Mouse (Mus musculus) thymus, postnatal 10 days (tissue): ENCODE data around the gene Gpr15.
A peak's percentile ranks its signal among the peaks of the same experiment; 100 is the strongest.

ENCODE experiments used
- DNase-seq, 2 experiments: peaks; one replicate each; pipeline ENCODE4 v3.0.0; 2021; ENCODE audit warnings: low spot score in 2 of 2

The Gpr15 gene

DNA sequence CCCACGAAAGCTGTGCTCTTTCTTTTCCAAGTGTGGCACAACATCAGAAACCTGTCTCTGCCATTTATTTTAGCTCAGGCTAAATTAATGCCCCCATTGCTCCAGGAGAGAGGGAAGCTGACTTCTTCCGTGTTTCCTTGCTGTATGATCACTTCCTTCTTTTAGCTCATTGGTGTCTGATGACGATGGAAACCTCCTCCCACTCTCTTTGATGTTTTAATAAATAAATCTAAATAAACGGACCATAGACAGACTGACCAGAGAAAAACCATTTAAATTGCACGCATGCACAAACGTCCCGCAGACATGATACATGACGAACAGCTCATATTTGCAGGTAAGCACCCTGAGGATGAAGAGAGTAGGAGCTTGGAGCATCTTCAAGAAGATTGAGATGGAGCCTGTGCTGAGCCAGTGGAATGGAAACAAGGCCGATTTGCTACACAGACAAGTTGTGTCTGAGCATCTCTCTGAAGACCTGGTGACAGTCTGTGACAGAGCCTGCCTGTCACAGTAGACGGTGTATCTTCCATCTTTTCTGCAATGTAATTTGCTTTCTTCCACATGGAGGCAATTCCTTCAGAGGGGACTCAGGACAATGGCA is 16.4 kb downstream of the Gpr15 start:
- no peak for DNase-seq

DNA sequence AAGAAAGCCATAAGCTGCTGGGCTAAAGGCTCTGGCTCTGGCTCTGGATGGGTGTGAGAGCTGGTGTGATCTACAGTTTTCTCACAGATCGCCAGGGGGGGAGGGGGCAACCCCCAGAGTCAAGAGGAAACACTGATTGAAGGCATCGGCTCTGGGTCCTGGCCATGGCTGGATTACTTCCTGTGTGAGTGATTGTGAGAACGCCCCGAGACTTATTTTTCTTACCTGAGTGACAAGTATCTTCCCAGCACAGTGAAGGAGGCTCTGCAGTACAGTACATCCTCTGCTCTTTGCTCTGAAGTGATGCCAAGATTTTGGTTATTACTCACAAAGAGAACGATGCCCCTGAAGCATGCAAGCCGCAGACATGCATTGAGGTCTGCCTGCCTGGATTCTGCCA is 17.1 kb downstream of the Gpr15 start:
- DNase-seq: no peak

DNA sequence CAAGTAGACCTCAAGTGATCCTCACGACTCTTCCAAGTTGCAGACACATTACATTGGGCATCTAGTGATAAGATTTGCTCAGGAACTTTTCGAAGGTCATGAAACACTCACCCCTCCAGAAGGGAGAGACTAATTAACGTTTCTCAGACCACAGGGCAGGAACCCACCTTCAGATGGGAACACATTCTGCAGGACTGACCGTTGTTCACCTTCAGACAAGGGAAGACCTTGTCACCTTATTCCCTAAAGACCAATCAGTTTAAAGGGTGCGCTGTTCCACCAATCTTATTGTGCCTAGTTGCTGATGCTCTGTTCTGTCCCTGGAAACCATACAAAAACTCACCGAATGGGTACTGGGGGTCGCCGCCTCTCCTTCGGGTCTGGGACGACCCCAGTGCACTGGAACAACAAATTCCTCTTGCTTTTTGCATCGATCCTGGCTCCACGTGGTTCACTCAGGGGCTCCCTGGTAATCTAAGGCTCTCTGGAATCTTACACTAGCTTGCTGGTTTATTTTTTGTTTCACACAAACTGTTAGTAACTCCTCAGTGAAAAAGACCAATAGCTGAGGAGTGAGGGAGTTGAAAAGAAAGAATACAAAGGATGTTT is 17.9 kb downstream of the Gpr15 start:
- DNase-seq: no peak

DNA sequence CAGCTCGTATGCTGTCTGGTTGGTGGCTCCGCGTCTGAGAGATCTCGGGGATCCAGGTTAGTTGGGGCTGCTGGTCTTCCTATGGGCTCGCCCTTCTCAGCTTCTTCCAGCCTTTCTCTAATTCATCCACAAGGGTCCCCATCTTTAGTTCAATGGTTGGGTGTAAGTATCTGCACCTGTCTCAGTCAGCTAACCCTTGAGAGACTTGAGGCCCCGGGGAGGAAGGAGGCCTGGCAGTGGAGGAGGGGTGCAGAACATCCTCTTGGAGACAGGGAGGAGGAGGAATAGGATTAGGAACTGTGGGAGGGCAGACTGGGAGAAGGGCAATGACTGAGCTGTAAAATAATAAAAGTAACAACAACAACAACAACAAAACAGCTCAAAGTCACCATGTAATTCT is 18.7 kb downstream of the Gpr15 start:
- DNase-seq: no peak

DNA sequence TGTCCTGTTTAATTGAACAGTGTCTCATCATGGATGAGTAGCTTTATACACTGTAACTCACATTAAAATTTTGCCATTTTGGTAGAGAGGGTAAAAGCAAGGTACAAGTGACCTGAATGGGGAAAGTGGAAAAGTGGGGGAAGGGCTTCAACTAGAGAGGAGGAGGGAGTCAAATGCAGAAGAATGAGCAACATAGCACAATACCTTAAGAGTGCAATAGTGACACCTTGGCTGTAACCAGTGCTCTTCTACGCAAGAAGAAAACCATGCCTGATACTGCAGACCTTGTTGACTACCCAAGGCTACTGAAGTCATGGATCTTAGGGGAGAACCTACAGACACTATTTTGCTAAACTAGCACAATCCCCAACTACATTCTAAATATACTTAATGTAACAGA is 21.6 kb downstream of the Gpr15 start:
- no peak for DNase-seq

DNA sequence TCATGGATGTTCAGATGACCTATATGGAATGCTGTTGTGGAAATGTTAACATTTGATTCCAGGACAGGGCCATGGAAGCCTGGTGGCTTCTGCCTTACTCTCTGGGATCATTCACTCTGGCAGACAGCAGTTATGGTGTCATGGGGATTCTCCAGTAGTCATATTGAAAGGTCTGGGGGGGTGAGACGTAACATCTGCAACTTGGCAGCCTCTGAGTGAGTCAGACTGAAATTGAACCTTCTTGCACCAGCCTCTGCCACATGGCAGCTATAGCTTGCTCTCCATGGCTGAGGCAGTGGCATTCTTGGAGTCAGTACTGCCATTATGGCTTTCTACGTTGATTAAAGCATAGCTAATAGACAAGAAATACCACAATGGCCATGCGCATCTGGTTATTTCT is 22.1 kb downstream of the Gpr15 start:
- DNase-seq: no peak

DNA sequence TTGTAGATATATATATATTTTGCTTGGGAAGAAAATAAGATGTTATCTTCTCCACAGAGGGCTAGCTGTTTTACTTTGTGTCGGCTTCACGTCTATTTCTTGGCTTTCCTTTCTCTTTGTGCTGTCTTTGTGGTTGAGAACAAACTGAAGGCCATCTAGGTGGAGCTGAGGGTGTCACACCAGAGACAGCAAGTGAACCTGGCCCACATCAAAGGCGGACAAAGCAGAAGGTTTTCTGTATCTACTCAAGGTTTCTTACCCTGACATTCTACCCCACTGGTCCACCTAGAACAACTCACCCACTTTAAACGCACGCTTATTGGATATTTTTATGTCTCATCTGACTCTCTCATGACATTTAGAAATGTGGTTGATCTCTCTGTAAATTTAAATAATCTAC is 24.8 kb downstream of the Gpr15 start:
- no peak for DNase-seq

DNA sequence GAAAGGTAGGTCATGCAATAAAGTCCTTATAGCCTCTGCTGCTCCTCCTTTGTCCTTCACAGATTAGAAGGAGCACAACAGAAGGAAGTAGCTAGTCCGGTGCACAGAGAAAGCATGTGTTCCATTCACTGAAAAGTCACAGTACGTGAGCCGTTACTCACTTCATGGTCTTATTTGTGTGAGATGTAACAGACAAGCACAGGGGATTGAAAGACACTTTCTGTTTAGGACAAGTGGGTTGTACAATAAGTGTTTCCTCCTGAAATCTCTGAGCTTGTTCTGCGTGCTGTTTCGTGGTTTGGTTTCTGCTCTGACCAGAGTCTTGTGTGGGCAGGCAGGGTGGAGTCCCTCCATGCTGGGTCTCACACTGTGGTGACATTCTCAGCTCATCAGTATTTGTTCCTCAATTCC is 28.5 kb downstream of the Gpr15 start:
- no peak for DNase-seq

DNA sequence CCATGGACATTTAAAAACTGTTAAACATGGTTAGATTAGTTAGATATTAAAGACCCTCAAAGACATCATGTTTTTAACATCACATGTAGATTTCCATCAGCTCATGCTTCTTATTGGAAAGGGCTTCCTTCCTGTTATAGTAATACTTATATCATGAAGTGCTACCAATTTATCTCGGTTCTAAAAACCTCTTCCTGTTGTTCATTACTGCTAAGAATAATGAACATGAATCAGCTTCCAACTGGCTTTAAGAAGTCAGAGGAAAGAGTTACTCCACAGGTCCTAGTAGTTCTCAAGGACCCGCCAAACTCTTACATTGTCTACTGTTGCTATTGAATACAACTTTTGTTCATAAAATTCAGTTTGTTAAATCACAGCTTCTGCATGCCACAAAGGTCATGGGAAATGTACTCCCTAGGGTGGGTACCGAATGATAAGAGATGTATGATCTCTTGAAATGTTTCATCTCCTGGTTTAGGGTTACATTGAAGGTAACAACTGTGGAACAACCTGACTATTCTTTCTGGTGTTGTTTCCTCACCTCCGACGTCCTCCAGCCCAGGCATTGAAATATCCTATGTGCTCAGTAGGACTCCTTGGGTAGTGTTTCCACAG is 29.2 kb downstream of the Gpr15 start:
- DNase-seq: no peak

DNA sequence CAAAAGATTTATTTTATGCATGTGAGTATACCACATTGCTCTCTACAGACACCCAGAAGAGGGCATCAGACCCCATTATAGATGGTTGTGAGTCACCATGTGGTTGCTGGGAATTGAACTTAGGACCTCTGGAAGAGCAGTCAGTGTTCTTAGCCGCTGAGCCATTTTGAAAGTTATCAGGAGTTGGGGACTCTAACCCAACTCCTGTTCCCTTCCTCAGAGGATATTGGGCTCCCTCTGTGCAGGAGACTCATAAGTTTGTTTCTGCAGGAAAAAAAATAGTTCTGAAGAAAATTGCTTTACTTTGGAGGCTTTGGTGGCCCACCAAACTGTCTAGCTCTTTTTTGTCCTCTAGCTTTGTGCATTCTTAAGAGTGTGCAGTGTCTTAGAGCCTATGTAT is 30.3 kb downstream of the Gpr15 start:
- no peak for DNase-seq

DNA sequence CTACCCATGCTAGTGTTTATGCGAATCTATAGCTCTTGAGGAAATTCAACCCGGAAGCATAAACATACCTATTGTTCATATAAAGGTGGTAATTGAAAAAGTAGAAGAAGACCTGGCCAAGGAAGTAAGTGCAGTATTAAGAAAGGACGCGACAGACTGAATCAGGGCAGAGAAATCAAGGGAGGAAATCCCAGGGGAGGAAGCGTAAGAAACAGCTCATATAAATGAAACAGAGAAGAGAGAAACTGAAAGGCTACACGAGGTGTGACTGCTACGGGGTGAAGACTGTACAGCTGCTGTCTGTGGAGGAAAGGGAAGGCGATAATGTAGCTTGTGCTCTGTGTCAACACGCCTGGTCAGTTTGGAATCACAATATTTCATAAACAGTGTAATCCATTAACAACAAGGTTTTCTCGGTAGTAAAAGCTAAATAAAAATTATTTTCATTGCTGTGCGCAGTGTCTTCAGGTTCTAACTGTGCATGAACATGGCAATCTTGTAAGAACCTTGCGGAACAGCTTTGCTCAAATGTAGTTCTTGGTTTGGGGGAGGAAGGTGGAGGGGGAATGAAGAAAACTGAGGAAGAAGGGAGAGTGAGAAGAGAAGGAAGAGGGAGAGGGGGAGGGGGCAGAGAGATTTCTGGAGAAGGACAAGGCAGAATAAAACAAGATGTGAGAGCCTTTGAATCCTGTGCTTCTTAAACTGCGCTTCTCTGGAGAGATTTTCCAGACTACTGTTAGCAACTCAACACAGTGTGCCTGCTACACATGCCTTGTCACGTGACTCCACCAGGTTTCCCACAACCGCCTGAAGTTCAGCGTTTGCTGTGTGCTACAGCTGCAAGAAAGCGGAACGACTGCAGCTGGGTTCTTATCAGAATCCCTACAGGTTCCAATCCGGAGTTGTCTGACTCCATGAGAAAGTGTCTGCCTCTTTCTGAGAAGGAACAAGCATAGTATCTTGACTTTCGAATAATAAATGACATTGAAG is 33.0 kb downstream of the Gpr15 start:
- peak in 1 of 2 experiments; percentile 9 for DNase-seq

DNA sequence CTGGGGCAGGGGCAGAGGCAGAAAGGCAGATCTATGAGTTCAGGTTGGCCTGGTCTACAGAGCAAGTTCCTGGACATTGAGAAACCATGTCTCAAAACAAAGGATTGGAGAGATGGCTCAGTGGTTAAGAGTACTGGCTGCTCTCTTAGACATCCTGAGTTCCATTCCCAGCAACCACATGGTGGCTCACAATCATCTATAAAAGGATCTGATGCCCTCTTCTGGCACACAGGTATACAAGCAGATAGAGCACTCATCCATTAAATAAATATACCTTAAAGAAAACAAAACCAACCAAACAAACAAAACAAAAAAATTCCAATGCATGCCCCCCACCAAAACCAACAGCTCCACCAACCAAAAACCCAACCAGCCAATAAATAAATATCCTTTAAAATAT is 34.3 kb downstream of the Gpr15 start:
- DNase-seq: no peak

DNA sequence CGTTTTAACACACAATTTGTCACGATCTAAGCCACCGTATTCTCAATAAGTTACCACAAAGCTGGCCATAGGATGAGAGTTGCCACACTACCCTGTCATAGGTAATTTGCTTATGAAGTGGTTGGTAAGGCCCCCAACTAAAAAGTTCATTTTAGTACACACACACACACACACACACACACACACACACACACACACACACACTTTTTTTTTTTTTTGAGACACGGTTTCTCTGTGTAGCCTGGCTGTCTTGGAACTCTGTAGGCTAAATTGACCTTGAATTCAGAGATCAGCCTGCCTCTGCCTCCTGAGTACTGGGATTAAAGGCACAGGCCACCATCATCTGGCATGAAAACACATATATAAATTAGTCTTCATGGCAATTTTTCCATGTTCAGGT is 35.0 kb downstream of the Gpr15 start:
- DNase-seq: no peak

DNA sequence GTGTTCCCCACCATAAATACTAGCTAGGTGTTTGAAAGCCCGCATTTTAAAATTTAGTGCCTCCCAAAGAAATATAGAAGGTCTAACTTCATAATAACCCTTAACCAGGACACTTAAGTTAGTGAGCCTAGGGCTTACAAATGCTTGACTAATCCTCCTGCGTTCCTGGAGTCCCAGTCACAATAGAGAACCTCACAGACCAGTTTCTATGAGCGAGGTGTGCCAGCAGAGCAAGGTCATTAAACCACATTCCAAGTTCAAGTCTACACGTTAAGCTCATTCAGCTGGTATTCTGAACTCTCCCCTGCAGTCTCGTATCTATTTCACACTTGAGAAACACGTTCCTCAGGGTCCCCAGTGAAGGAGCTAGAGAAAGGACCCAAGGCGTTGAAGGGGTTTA is 36.0 kb downstream of the Gpr15 start:
- DNase-seq: no peak

DNA sequence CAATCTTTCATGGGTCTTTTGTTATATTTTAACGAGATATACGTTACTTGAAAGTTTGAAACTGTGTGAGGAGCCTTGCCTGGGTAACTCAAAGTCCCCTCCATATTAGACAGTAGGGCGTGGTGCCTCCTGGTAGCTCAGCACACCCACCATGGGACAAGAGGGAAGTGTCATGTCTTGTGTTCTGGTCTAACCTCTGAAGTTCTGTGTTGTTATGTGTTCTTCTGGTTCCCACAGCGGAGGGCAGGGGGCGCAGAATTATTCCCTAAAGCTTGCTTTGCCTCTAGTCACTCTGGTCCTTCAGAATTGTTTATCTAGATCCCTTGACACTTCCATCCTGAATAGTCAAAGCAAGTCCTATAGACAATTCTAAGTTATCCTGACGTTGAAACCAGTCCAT is 36.8 kb downstream of the Gpr15 start:
- DNase-seq: no peak

DNA sequence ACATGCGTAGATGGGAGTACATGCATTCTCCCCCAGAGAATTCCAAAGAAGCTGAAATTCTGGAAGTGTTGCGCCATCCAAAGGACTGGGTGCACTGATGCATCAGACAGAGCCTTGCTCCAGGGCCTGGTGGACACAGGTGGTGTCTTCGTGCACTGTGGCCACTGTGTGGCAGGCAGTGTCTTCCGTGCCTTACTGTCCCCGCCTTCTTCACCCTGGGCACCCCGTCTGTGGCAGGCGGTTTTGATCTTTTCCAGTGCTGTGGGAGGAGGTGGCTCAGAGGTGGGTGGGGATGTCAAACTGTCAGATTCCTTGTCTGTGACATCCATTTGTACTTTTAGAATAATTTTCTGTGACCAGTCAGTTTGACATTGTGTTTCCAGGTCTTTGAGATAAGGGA is 40.2 kb downstream of the Gpr15 start:
- DNase-seq: no peak

DNA sequence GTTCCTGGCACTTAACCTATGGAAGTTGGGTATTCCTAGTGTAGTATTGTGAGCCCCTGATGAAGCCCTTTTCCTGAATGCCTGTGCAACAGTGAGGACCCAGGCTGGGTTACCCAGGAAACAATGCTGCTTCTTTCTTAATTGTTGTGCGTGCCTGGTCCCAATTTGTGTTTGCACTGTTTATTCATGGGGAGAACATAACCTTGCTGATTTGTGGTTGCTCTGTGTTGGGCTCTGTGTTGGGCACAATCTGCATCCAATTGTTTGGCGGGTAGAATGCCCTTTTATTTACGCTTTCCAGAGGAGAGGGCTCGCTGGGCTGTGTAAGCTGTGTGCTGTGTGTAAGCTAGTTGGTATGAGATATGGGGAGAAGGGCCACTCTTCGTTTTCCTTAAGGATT is 41.4 kb downstream of the Gpr15 start:
- no peak for DNase-seq

DNA sequence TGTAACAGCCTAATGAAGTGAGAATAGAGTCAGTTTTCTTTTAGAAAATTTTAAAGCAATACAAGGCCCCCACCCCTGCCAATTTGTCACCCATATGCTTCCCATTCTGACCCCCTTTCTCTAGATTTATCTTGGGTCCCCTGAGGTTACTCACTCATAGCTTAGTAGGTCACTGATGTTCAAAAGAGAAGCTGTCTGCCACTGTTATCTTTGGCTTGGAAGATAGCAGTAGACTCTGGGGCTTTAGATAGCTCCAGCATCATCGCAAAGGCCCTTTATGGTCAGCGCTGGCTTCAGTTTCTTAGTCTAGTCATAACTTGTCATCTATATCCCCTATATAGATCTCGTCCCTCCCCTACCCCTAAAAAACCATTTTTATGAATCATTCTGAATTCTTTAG is 42.2 kb downstream of the Gpr15 start:
- no peak for DNase-seq

DNA sequence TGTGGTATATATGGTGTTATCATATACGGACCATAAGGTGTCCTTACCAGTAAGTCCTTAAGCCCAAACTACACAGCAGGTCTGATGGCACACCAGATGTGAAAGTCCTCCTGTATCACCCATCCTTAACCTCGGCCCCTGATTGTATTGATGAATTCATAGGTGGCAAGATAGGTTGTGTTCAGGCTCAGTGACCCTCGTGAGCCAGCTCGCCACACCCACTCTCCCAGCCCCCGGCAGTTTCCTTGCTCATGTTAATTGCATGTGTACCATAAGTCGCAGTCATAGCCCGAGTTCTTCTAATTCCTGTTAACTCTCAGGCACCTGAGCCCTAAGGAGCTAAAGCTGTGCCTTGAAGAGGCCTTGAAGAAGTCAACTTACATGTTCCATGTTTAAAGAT is 42.7 kb downstream of the Gpr15 start:
- no peak for DNase-seq

DNA sequence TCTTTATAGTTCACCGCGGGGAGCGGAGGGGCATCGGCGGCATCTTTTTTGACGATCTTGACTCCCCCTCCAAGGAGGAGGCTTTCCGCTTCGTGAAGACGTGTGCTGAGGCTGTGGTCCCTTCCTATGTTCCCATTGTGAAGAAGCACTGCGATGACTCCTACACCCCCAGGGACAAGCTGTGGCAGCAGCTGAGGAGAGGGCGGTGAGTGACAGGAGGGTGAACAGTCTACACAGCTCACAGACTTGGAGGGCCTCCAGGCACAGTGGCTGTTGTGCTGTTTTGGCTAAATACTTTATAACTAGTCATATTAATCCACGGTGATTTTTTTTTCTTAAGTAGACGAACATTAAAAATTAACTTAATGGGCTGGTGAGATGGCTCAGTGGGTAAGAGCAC is 43.6 kb downstream of the Gpr15 start:
- no peak for DNase-seq

DNA sequence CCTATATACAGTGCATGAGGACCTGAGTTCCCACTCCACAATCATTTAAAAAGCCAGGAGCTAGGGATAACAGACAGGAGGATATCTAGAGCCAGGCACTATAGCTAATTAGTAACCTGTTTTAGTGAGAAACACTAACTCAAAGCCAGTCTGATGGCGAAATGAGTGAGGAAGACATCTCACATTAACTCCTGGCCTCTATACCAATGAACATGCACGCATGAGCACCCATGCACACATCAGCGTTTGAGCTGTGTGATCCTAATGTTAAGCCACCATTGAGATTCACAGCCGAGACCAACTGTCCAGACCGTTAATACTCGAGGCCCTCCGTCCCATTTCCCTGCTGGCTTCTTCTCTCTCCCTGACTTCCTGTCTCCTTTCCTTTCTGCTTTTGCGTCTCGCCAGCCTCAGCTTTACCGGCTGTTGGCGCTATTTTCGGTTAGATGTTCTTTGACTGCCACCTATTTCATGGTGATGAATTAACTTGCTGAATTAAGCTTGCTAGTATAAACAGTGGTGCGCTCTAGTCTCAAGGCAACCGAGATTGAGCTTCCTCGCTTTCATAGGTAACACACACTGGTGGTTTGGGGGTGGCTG is 45.0 kb downstream of the Gpr15 start:
- no peak for DNase-seq

DNA sequence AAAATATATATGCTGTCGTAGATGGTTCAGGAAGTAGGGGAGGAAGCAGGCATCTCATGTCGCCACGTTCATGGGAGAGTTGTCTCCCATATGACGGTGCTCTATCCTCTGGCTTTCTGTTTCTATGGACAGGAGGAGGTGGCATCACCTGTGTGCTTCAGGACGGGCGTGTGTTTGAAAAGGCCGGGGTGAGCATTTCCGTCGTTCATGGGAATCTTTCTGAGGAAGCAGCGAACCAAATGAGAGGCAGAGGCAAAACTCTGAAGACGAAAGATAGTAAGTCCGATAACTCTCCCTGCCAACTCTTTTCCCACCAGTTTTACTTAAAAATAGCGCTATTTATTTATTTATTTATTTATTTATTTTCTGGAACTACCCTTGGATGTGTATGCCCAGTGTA is 46.5 kb downstream of the Gpr15 start:
- DNase-seq: no peak
